Mouse (Mus musculus) gastrocnemius, postnatal 10 days (tissue): ENCODE results near the gene Serpina3k. TPM values are rescaled to one million over a fixed set of nuclear protein-coding genes. Genes with fewer than 3 reads are reported as not detected.
"Not testable (repeated sequence)": the region's sequence is repeated elsewhere in the genome, so short reads cannot be mapped to it uniquely, and the experiment has no call there.

Experiments
- DNase-seq: peaks from one replicate; pipeline ENCODE4 v3.0.0; 2021; ENCODE audit warnings: mixed read lengths
- long read RNA-seq, 2 experiments: library from polyadenylated mRNA; stranded (forward); transcript quantifications; one replicate each; pipeline ENCODE4 v2.0.0; 2021
- total RNA-seq, 2 experiments: library from RNA; stranded (reverse); gene quantifications; 2 replicates each; pipeline ENCODE4 v1.2.3; 2021

Serpina3k gene
- under 1 TPM in 1 of 2 experiments, not detected in 1; 0.59 TPM for total RNA-seq
- long read RNA-seq, experiment 1: 0 reads
- long read RNA-seq, experiment 2: 0 reads

GRCm38 (mm10) chr12:104338226-104338625, at the start of gene Serpina3k, which contains the start of gene Serpina3m:
TSS of gene Serpina3k (plus strand) at chr12:104338486.
TSS of gene Serpina3m (plus strand) at chr12:104338486.
- DNase-seq: not testable (repeated sequence)

- DNase-seq: no peak
Observed at GRCm38 (mm10) chr12:104289872-104290271, 48.4 kb upstream of the Serpina3k start.

- DNase-seq: no peak
Observed at GRCm38 (mm10) chr12:104293963-104294362, 44.3 kb upstream of the Serpina3k start.

GRCm38 (mm10) chr12:104298049-104298448, 40.2 kb upstream of the Serpina3k start:
- no peak for DNase-seq

GRCm38 (mm10) chr12:104305991-104306390, 32.3 kb upstream of the Serpina3k start:
- no peak for DNase-seq

- DNase-seq: no peak
Observed at GRCm38 (mm10) chr12:104314253-104314652, 24.0 kb upstream of the Serpina3k start, which contains the start of gene Serpina3j. TSS of gene Serpina3j (plus strand) at chr12:104314553.

GRCm38 (mm10) chr12:104322454-104322853, 15.8 kb upstream of the Serpina3k start:
- DNase-seq: no peak

GRCm38 (mm10) chr12:104331701-104332100, 6.6 kb upstream of the Serpina3k start:
- DNase-seq: no peak

- DNase-seq: not testable (repeated sequence)
Observed at GRCm38 (mm10) chr12:104336873-104337272, 1.4 kb upstream of the Serpina3k start.

GRCm38 (mm10) chr12:104338705-104339104, 419 bp downstream of the Serpina3k start:
- no peak for DNase-seq

GRCm38 (mm10) chr12:104342489-104342888, 4.2 kb downstream of the Serpina3k start:
- not testable (repeated sequence) for DNase-seq

GRCm38 (mm10) chr12:104345181-104345580, 6.9 kb downstream of the Serpina3k start:
- DNase-seq: no peak

- DNase-seq: no peak
Observed at GRCm38 (mm10) chr12:104345707-104346106, 7.4 kb downstream of the Serpina3k start.

GRCm38 (mm10) chr12:104347091-104347490, 8.8 kb downstream of the Serpina3k start:
- no peak for DNase-seq

GRCm38 (mm10) chr12:104351812-104352211, 13.5 kb downstream of the Serpina3k start:
- peak; percentile 31 for DNase-seq

GRCm38 (mm10) chr12:104356006-104356405, 17.7 kb downstream of the Serpina3k start:
- DNase-seq: no peak

- DNase-seq: no peak
Observed at GRCm38 (mm10) chr12:104369986-104370385, 31.7 kb downstream of the Serpina3k start.

GRCm38 (mm10) chr12:104377179-104377578, 38.9 kb downstream of the Serpina3k start:
- not testable (repeated sequence) for DNase-seq

GRCm38 (mm10) chr12:104378351-104378750, 40.1 kb downstream of the Serpina3k start:
- not testable (repeated sequence) for DNase-seq

- DNase-seq: not testable (repeated sequence)
Observed at GRCm38 (mm10) chr12:104378815-104379214, 40.5 kb downstream of the Serpina3k start.

- no peak for DNase-seq
Observed at GRCm38 (mm10) chr12:104379856-104380255, 41.6 kb downstream of the Serpina3k start.

- DNase-seq: not testable (repeated sequence)
Observed at GRCm38 (mm10) chr12:104381071-104381604, 42.9 kb downstream of the Serpina3k start.

- DNase-seq: not testable (repeated sequence)
Observed at GRCm38 (mm10) chr12:104385987-104386386, 47.7 kb downstream of the Serpina3k start.

GRCm38 (mm10) chr12:104386878-104387277, 48.6 kb downstream of the Serpina3k start:
- not testable (repeated sequence) for DNase-seq
